In the genomic region with DNA sequence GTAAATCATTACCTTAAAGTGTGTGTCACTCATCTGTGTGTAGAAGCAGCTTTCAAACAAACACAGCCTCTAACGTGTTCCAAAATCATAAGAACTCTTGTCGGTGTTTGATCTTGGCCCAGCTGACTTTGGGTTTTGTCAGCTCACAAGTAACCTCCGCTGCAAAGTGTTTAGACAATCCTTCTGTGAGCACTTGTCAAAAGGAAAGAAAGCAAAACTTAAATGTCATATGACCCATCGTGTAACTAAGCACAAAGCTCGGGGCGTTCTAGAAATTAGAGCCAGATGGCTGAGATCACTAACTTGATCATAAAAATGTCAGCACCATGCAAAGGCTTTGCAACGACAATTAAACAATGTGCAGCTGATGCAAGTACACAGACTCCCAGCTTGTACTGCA, we compare ENCODE assay signal across 13 mouse cellular contexts. TPM values are rescaled to one million over a fixed set of nuclear protein-coding genes. Genes with fewer than 3 reads are reported as not detected.
DNase-seq lines count a peak whose midpoint lies in the region; ATAC-seq and TF ChIP-seq lines count a peak whose summit lies in the region.
"Had no signal": no experiment of that assay in that cellular context is flagged by ENCODE, and none has a peak within 500 bp of the region (broad histone marks: within the 10 kb centered on the region; RNA-seq: fewer than 3 reads in every experiment).

No protein-coding gene starts in this region.

- TF ChIP-seq CTCF in gastrocnemius, adult 2 months (IDR thresholded peaks at IDR 0.05) = no peak

- H3K4me3 ChIP-seq in gastrocnemius, adult 2 months = no peak overlapping the region
- H3K4me3 ChIP-seq: limb, embryonic 15.5 days had no signal

- ATAC-seq in cerebellum, adult (ENCODE audit: insufficient number of reproducible peaks, low FRiP score, low TSS enrichment) = no peak

- H3K27ac ChIP-seq in gastrocnemius, adult 2 months = no peak overlapping the region
- H3K27ac ChIP-seq: limb, embryonic 15.5 days had no signal

- intact Hi-C loops in gastrocnemius, adult 2 months (cut with DNase I) = no loop called here
- intact Hi-C loops in heart, postnatal 10 days (cut with DNase I) = no loop called here

- DNase-seq in layer of hippocampus, adult 18-20 months (ENCODE audit: low spot score in 2 of 2) = peak; percentile 15 to 65
- no peak for DNase-seq in layer of hippocampus, postnatal 36 days
- peak; percentile 92 for DNase-seq in hindlimb bud, embryonic 11.5 days (ENCODE audit: extremely low spot score, low read depth, low spot score)
- DNase-seq in lung, adult 18-20 months = peak; percentile 17 to 41
- peak; percentile 2 for DNase-seq in telencephalon, adult 2 months (ENCODE audit: low read depth, low spot score)
- DNase-seq in gastrocnemius, adult 2 months = no peak
- DNase-seq in heart, postnatal 10 days = no peak
- DNase-seq: cerebellum, postnatal 14 days; heart, postnatal 14 days; thymus, postnatal 36 days had no signal

RNA-seq across cellular contexts. Expression of a gene that starts 47.2 kb away (rescaled TPM):
- total RNA-seq in layer of hippocampus, adult 18-20 months (2021) = not detected
- not detected for total RNA-seq in layer of hippocampus, postnatal 36 days (2021)
- total RNA-seq in gastrocnemius, adult 2 months (2021) = not detected
- under 1 TPM; 0.26 to 0.52 TPM for total RNA-seq in heart, postnatal 10 days (2021)
- total RNA-seq: CH12.LX had no signal

Comparison
In these comparisons a context has a peak if more than half of its experiments do, and no peak if none do; other contexts are left out.
1. DNase-seq: peak in layer of hippocampus, adult 18-20 months (2 of 2), hindlimb bud, embryonic 11.5 days (single experiment), lung, adult 18-20 months (2 of 2) and telencephalon, adult 2 months (single experiment); none in layer of hippocampus, postnatal 36 days (0 of 2), gastrocnemius, adult 2 months (single experiment) and heart, postnatal 10 days (0 of 2).